Mouse (Mus musculus): ENCODE data around the gene Ddx54. TPM values are rescaled to one million over a fixed set of nuclear protein-coding genes. Genes with fewer than 3 reads are reported as not detected.

Ddx54 gene
- total RNA-seq, 2 experiments from 2014 or later = 40.7 to 42.5 TPM

- DNase-seq (ENCODE audit: extremely low spot score in 1 of 2, low spot score in 1 of 2) = no peak
These were observed 61.9 kb downstream of the Ddx54 start for GRCm38 (mm10) chr5:120674229-120675145.

GRCm38 (mm10) chr5:120677516-120677915 is 65.0 kb downstream of the Ddx54 start:
- no peak for DNase-seq (ENCODE audit: extremely low spot score in 1 of 2, low spot score in 1 of 2)

Other genes with a start within 250 kb of the Ddx54 start
- gene Lhx5, start 181.0 kb upstream of the Ddx54 start, total RNA-seq (2021) = not detected
- gene Sdsl, start 139.9 kb upstream of the Ddx54 start, total RNA-seq (2021) = 1 to 10 TPM; 7.1 to 9.1 TPM
- under 1 TPM in 1 of 2 experiments, not detected in 1; 0.22 TPM for gene Sds, start 136.2 kb upstream of the Ddx54 start, total RNA-seq (2021)
- 10 to 100 TPM; 61.5 to 70.3 TPM for gene Plbd2, start 109.1 kb upstream of the Ddx54 start, total RNA-seq (2021)
- gene Slc8b1, start 101.6 kb upstream of the Ddx54 start, total RNA-seq (2021) = 10 to 100 TPM in 1 of 2 experiments, 1 to 10 TPM in 1; 6.5 to 14.3 TPM
- 10 to 100 TPM; 31.0 to 39.9 TPM for gene Tpcn1, start 24.1 kb upstream of the Ddx54 start, total RNA-seq (2021)
- gene Iqcd, start 23.7 kb upstream of the Ddx54 start, total RNA-seq (2021) = under 1 TPM; 0.79 to 0.80 TPM
- gene Rita1, start 150 bp upstream of the Ddx54 start, total RNA-seq (2021) = 10 to 100 TPM; 23.9 to 25.5 TPM
- gene Cfap73, start 21.5 kb downstream of the Ddx54 start, total RNA-seq (2021) = under 1 TPM; 0.39 to 0.42 TPM
- 100 to 1,000 TPM in 1 of 2 experiments, 10 to 100 TPM in 1; 92.7 to 100 TPM for gene Rasal1, start 36.1 kb downstream of the Ddx54 start, total RNA-seq (2021)
- gene Dtx1, start 99.2 kb downstream of the Ddx54 start, total RNA-seq (2021) = 10 to 100 TPM; 67.2 to 78.5 TPM
- gene Oas2, start 137.1 kb downstream of the Ddx54 start, total RNA-seq (2021) = under 1 TPM in 1 of 2 experiments, not detected in 1; 0.10 TPM
- not detected for gene Oas3, start 164.9 kb downstream of the Ddx54 start, total RNA-seq (2021)
- not detected for gene Oas1e, start 182.8 kb downstream of the Ddx54 start, total RNA-seq (2021)
- gene Oas1c, start 199.8 kb downstream of the Ddx54 start, total RNA-seq (2021) = 1 to 10 TPM in 1 of 2 experiments, under 1 TPM in 1; 0.81 to 1.3 TPM
- not detected for gene Oas1f, start 234.6 kb downstream of the Ddx54 start, total RNA-seq (2021)
- gene Oas1h, start 248.7 kb downstream of the Ddx54 start, total RNA-seq (2021) = not detected